Mouse (Mus musculus) gastrocnemius, postnatal 4 days (tissue): ENCODE data around the gene Nxpe4. TPM values are rescaled to one million over a fixed set of nuclear protein-coding genes. Genes with fewer than 3 reads are reported as not detected.
"Not testable (repeated sequence)": the region's sequence is repeated elsewhere in the genome, so short reads cannot be mapped to it uniquely, and the experiment has no call there.

ENCODE experiments used
- DNase-seq, 2 experiments: peaks; one replicate each; pipeline ENCODE4 v3.0.0; 2021 to 2022; ENCODE audit warnings: low spot score in 2 of 2, mixed read lengths in 2 of 2
- total RNA-seq, 2 experiments: library from RNA; stranded (reverse); gene quantifications; 2 replicates each; pipeline ENCODE4 v1.2.3; 2021

Gene Nxpe4
- total RNA-seq, 2 experiments from 2014 or later = 8.5 to 9.5 TPM

DNA sequence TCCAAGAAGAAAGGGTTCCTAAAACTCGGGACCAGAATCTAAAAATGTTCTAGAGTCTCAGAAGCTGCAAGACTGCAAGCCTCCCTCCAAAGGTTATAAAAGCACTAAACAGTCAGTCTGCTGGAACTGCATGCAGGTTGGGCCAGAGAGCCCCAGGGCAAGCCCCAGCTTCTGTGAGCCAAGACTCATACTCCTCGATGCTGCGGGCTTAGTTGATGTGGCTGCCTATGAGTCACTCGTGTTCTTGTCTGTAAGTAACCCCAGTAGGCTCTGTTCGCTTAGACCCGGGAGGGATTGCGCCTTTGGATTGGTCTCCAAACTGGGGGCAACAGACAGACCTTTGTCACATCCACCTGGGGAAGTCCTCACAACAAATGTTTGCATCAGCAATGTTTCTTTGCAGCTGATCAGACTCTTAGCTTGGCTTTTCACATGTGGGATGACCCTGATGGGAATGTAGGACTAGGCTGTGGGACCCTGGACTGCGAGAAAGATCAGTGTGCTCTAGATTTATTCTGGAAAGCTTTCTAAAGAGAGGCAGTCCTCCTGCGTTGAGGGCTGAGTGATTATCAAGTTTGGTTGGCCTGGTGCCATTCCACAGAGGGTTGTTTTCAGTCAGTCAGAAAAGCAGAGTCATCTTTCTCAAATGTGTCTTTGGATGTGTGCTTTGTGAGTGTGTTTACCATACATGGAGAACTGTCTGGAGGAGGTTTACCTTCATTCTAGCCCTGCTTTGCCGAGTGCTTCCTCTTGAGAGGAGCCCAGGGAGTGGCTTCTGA lies 245.9 kb downstream of the Nxpe4 start:
- DNase-seq = no peak

- DNase-seq = no peak
Measured at GRCm38 (mm10) chr9:48410217-48411035, 248.6 kb downstream of the Nxpe4 start.

DNA sequence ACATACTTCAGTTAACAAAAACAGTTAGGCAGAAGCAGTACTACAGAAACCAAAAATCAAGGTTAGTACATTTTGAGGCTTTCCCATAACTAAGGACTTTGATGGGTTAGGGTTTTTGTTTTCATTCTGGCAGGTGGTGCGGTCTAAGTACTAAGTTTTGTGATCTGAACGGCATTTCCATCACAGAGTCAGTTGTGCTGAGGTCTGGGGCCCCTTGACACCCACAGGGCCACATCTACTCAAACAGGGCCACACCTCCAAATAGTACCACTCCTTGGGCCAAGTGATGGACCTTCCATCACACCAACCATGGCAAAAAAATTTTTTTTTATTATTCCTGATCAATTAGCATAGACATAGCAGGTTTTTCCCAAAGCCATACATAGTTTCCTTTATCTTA lies 251.8 kb downstream of the Nxpe4 start:
- DNase-seq = no peak

DNA sequence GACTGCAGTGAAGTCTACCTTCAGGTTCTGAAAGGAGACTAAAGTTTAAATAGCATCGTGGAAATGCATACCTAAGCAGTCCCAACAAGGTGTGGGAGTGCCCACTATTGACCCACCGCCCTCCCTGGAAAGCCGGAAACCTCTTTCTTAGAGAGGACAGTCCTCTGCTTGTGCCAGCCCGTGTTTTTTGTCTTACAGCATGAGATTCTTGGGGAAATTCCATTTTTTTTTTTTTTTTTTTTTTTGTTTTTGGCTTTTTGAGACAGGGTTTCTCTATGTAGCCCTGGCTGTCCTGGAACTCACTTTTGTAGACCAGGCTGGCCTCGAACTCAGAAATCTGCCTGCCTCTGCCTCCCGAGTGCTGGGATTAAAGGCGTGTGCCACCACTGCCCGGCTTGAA lies 255.5 kb downstream of the Nxpe4 start:
- not testable (repeated sequence) for DNase-seq

DNA sequence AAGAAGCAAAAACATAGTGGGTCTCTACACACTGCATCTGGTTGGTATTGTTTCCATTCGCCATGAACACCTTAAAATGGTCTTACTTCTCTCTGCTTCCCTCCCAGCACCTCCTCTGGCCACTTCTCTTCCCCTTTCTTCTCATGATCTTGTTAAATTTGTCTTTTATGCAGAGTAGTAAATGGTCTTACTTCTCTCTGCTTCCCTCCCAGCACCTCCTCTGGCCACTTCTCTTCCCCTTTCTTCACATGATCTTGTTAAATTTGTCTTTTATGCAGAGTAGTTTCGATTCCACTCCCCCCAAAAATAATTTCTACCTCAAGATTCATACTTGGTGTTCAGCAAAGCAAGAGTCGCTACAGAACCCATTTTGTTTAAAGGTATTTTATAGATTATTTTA lies 256.2 kb downstream of the Nxpe4 start:
- no peak for DNase-seq

GRCm38 (mm10) chr9:48418397-48418796 lies 256.6 kb downstream of the Nxpe4 start:
- no peak for DNase-seq

- DNase-seq = no peak
Measured at GRCm38 (mm10) chr9:48418829-48419228, 257.0 kb downstream of the Nxpe4 start.

- DNase-seq = no peak
Measured at GRCm38 (mm10) chr9:48420437-48420836, 258.6 kb downstream of the Nxpe4 start.

GRCm38 (mm10) chr9:48421029-48421428 lies 259.2 kb downstream of the Nxpe4 start:
- no peak for DNase-seq

DNA sequence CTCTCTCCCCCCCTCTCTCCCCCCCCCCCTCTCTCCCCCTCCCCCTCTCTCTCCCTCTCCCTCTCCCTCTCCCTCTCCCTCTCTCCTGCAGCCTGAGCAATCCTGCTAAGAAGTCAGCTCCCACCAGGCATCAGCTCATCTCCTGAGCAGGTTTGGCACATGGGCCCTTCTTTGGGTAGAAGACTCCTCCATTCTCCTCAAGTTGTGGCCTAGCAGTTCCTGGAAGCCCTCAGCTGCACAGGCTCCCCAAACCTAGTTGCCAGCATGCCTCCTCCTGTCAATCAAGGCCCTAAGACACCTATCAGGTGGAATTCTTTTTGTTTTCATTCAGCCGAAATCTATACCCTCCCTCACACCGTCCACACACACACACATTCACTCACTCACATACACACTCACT lies 259.7 kb downstream of the Nxpe4 start:
- DNase-seq = no peak

GRCm38 (mm10) chr9:48422382-48422781 lies 260.6 kb downstream of the Nxpe4 start:
- no peak for DNase-seq

- DNase-seq = no peak
Measured at GRCm38 (mm10) chr9:48423256-48423655, 261.4 kb downstream of the Nxpe4 start.

DNA sequence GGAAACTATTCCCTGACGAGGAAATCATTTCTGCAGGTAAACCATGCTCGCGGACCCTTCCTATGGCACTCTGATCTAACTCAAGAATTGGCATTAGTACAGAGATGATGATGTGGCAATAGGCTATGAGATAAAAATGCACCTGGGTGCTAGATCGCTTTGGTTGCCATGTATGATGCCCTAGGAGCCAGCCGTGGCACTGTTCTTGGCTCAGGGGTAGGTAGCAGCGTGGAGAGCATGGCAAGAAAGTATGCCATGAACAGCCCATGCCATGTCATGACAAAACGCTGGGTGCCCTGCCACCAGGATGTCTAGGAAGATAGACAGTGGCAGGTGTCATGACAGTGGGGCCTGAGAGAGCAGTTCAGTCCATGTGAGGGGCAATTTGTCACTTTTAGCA lies 265.4 kb downstream of the Nxpe4 start:
- DNase-seq = no peak

DNA sequence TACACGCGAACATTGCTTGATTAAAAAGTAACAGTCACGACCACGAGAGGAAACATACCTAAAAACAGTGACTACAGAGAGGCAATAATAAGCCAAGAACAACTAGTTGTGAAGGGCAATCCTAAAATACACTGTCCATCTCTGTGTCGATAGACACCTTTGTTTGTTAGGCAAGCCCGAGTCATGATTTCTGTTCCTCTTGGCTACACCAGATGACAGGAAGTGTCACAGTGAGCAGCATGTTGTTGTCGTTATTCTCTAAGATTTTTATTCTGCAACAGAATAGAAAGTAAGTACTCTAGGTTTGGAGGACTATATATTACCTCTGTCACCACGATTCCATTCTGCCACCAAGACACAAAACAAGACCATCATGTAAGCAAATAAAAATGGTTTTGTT lies 270.6 kb downstream of the Nxpe4 start:
- no peak for DNase-seq

DNA sequence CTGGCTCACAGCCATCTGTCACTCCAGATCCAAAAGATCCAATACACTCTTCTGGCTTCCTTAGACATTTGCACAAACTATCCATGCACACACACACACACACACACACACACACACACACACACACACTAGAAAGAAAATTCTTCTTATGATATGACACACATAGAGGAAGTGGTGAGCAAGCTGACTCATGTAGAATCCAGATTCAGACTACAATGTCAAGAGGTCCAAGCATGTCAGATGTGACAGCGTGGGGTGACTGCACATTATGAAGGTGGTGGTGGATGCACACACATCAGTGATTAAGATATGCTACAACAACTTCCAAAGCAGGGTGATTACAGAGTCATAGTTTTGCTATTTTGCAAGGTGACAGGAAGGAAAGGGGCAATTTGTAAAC lies 282.1 kb downstream of the Nxpe4 start:
- DNase-seq = no peak

DNA sequence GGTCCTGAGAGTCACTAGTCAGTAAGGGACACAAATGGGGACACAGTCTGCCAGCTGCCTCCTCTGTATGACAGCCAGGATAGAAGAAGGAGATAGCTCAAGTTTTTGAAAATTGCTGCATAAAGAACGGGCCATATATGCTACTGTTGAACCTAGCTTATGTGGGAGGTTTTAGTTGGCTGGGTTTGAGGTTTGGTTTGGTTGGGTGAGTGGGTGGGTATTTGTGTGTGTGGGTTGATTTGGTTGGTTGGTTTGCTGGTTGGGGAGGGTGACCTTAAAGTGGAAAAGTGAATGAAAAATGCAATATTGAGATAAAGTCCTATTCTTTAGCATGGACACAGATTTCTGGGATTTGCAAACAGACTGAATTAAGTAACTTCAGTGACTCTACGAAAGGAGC lies 283.0 kb downstream of the Nxpe4 start:
- no peak for DNase-seq

DNA sequence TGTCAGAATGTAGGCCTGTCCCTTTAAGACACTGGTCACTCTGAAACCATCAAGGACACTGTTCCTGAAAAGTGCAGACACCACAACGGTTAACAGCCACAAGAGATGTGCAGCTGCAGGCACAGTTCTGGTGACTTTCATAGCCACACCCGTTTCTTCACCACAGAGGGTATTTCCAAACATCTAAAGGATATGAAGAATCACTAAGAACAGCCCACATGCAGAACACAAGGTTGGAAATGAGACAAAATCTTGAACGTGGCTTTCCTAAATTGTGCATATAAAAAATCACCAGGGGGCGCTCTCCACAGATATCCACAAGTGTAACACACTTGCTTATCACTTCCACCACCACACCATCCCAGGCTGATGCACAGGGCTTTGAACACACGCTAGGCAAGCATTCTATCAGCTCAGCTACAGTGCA lies 286.0 kb downstream of the Nxpe4 start:
- peak in 1 of 2 experiments; percentile 15 for DNase-seq

Other genes with a start within 250 kb of the Nxpe4 start
- 1 to 10 TPM; 1.5 to 2.3 TPM for gene Nxpe2, start 191.4 kb downstream of the Nxpe4 start, total RNA-seq